Mouse (Mus musculus): ENCODE results near the gene Sass6. TPM values are rescaled to one million over a fixed set of nuclear protein-coding genes. Genes with fewer than 3 reads are reported as not detected.
A peak's percentile ranks its signal among the peaks of the same experiment; 100 is the strongest.
"Not testable (repeated sequence)": the region's sequence is repeated elsewhere in the genome, so short reads cannot be mapped to it uniquely, and the experiment has no call there.

Gene Sass6
- polyA plus RNA-seq (2014; fragmentation: Nextera tagmentation; extraction: Ambion mirVana), result 32.7 and 34.9 TPM in 2 replicates

GRCm38 (mm10) chr3:116594728-116595602 is at the start of gene Sass6:
TSS of gene Sass6 (plus strand) at chr3:116594982.
- DNase-seq (ENCODE audit: low spot score) (peak; percentile 98), ATAC-seq (ENCODE audit: low FRiP score) (peak; percentile 98)
- Histone ChIP-seq H3K4me1 (replicated peaks; ENCODE audit: control insufficient read depth, insufficient read depth, low read length) (no peaks in the 10 kb centered on the region), H3K4me3 (ENCODE audit: low read depth, low read length) (peak within 1 kb of the TSS; percentile 76), H3K9me3 (ENCODE audit: control insufficient read depth, low read length) (no peaks in the 10 kb centered on the region), H3K27ac (ENCODE audit: low read depth, low read length) (peak within 1 kb of the TSS; percentile 67; the same call in 1 of the 2 replicates), H3K9ac (ENCODE audit: low read depth, low read length) (peak within 1 kb of the TSS; percentile 82), H3K4me2 (replicated peaks; ENCODE audit: low read depth, low read length) (peak within 1 kb of the TSS; percentile 52), H3K36me3 (ENCODE audit: control insufficient read depth, insufficient read depth, low read length) (no peaks in the 10 kb centered on the region), H3K27me3 (ENCODE audit: control insufficient read depth, insufficient read depth, low read length) (no peaks in the 10 kb centered on the region)
- under 1% methylated on average over 63 of the region's 65 CpGs for WGBS

GRCm38 (mm10) chr3:116547430-116547829 is 47.4 kb upstream of the Sass6 start:
- Histone ChIP-seq H3K9me3 (ENCODE audit: control insufficient read depth, low read length) (no peaks in the 10 kb centered on the region), H3K36me3 (ENCODE audit: control insufficient read depth, insufficient read depth, low read length) (no peaks in the 10 kb centered on the region), H3K4me2 (replicated peaks; ENCODE audit: low read depth, low read length) (no peak overlapping the region), H3K27ac (ENCODE audit: low read depth, low read length) (no peak overlapping the region), H3K4me1 (replicated peaks; ENCODE audit: control insufficient read depth, insufficient read depth, low read length) (no peaks in the 10 kb centered on the region), H3K27me3 (ENCODE audit: control insufficient read depth, insufficient read depth, low read length) (no peaks in the 10 kb centered on the region), H3K9ac (ENCODE audit: low read depth, low read length) (no peak overlapping the region), H3K4me3 (ENCODE audit: low read depth, low read length) (no peak overlapping the region)
- 93% methylated on average over 5 of the region's 5 CpGs for WGBS
- ATAC-seq (ENCODE audit: low FRiP score) (no peak), DNase-seq (ENCODE audit: low spot score) (no peak)

- 96% methylated on average over 5 of the region's 5 CpGs for WGBS
- no peaks in the 10 kb centered on the region for H3K36me3 ChIP-seq (ENCODE audit: control insufficient read depth, insufficient read depth, low read length)
- ATAC-seq (ENCODE audit: low FRiP score) (no peak), DNase-seq (ENCODE audit: low spot score) (no peak)
- no peak overlapping the region for H3K4me3 ChIP-seq (ENCODE audit: low read depth, low read length)
- H3K4me1 ChIP-seq (replicated peaks; ENCODE audit: control insufficient read depth, insufficient read depth, low read length), result no peaks in the 10 kb centered on the region
- no peak overlapping the region for H3K9ac ChIP-seq (ENCODE audit: low read depth, low read length)
- no peak overlapping the region for H3K4me2 ChIP-seq (replicated peaks; ENCODE audit: low read depth, low read length)
- H3K27me3 ChIP-seq (ENCODE audit: control insufficient read depth, insufficient read depth, low read length), result no peaks in the 10 kb centered on the region
- no peak overlapping the region for H3K27ac ChIP-seq (ENCODE audit: low read depth, low read length)
- no peaks in the 10 kb centered on the region for H3K9me3 ChIP-seq (ENCODE audit: control insufficient read depth, low read length)
Observed at GRCm38 (mm10) chr3:116551362-116551761, 43.4 kb upstream of the Sass6 start.

- H3K9me3 ChIP-seq (ENCODE audit: control insufficient read depth, low read length); H3K9ac ChIP-seq (ENCODE audit: low read depth, low read length); H3K4me2 ChIP-seq (replicated peaks; ENCODE audit: low read depth, low read length): not testable (repeated sequence)
Observed at GRCm38 (mm10) chr3:116561315-116561714, 33.5 kb upstream of the Sass6 start.

GRCm38 (mm10) chr3:116562408-116563094 is 32.2 kb upstream of the Sass6 start, which contains the start of gene Lrrc39:
TSS of gene Lrrc39 (plus strand) at chr3:116562973.
- Histone ChIP-seq H3K9ac (ENCODE audit: low read depth, low read length) (no peak within 1 kb of the TSS), H3K4me3 (ENCODE audit: low read depth, low read length) (no peak within 1 kb of the TSS), H3K27ac (ENCODE audit: low read depth, low read length) (no peak within 1 kb of the TSS), H3K36me3 (ENCODE audit: control insufficient read depth, insufficient read depth, low read length) (no peaks in the 10 kb centered on the region), H3K4me1 (replicated peaks; ENCODE audit: control insufficient read depth, insufficient read depth, low read length) (no peaks in the 10 kb centered on the region), H3K27me3 (ENCODE audit: control insufficient read depth, insufficient read depth, low read length) (no peaks in the 10 kb centered on the region), H3K9me3 (ENCODE audit: control insufficient read depth, low read length) (no peaks in the 10 kb centered on the region), H3K4me2 (replicated peaks; ENCODE audit: low read depth, low read length) (no peak within 1 kb of the TSS)
- DNase-seq (ENCODE audit: low spot score), result no peak
- no peak for ATAC-seq (ENCODE audit: low FRiP score)
- WGBS, result 87% methylated on average over 7 of the region's 7 CpGs

More at GRCm38 (mm10) chr3:116561315-116561714, 33.5 kb upstream of the Sass6 start:
- DNase-seq (ENCODE audit: low spot score); H3K36me3 ChIP-seq (ENCODE audit: control insufficient read depth, insufficient read depth, low read length); H3K4me1 ChIP-seq (replicated peaks; ENCODE audit: control insufficient read depth, insufficient read depth, low read length); H3K4me3 ChIP-seq (ENCODE audit: low read depth, low read length); H3K27ac ChIP-seq (ENCODE audit: low read depth, low read length); ATAC-seq (ENCODE audit: low FRiP score); H3K27me3 ChIP-seq (ENCODE audit: control insufficient read depth, insufficient read depth, low read length): not testable (repeated sequence)
- WGBS, result 93% methylated on average over 13 of the region's 14 CpGs

GRCm38 (mm10) chr3:116563095-116563492 is 31.7 kb upstream of the Sass6 start:
- H3K36me3 ChIP-seq (ENCODE audit: control insufficient read depth, insufficient read depth, low read length), result no peaks in the 10 kb centered on the region
- H3K27me3 ChIP-seq (ENCODE audit: control insufficient read depth, insufficient read depth, low read length), result no peaks in the 10 kb centered on the region
- H3K4me3 ChIP-seq (ENCODE audit: low read depth, low read length), result no peak overlapping the region
- no peaks in the 10 kb centered on the region for H3K9me3 ChIP-seq (ENCODE audit: control insufficient read depth, low read length)
- ATAC-seq (ENCODE audit: low FRiP score) (no peak), DNase-seq (ENCODE audit: low spot score) (no peak)
- 89% methylated on average over 7 of the region's 7 CpGs for WGBS
- H3K4me1 ChIP-seq (replicated peaks; ENCODE audit: control insufficient read depth, insufficient read depth, low read length), result no peaks in the 10 kb centered on the region
- no peak overlapping the region for H3K9ac ChIP-seq (ENCODE audit: low read depth, low read length)
- H3K4me2 ChIP-seq (replicated peaks; ENCODE audit: low read depth, low read length), result no peak overlapping the region
- H3K27ac ChIP-seq (ENCODE audit: low read depth, low read length), result no peak overlapping the region

- Histone ChIP-seq H3K9ac (ENCODE audit: low read depth, low read length) (no peak overlapping the region), H3K27ac (ENCODE audit: low read depth, low read length) (no peak overlapping the region), H3K9me3 (ENCODE audit: control insufficient read depth, low read length) (no peaks in the 10 kb centered on the region), H3K36me3 (ENCODE audit: control insufficient read depth, insufficient read depth, low read length) (no peaks in the 10 kb centered on the region), H3K4me3 (ENCODE audit: low read depth, low read length) (no peak overlapping the region), H3K4me1 (replicated peaks; ENCODE audit: control insufficient read depth, insufficient read depth, low read length) (no peaks in the 10 kb centered on the region), H3K27me3 (ENCODE audit: control insufficient read depth, insufficient read depth, low read length) (no peaks in the 10 kb centered on the region), H3K4me2 (replicated peaks; ENCODE audit: low read depth, low read length) (no peak overlapping the region)
- ATAC-seq (ENCODE audit: low FRiP score) (no peak), DNase-seq (ENCODE audit: low spot score) (no peak)
- WGBS, result 84% methylated on average over 2 of the region's 2 CpGs
Observed at GRCm38 (mm10) chr3:116570628-116571027, 24.2 kb upstream of the Sass6 start.

- Histone ChIP-seq H3K27me3 (ENCODE audit: control insufficient read depth, insufficient read depth, low read length) (no peaks in the 10 kb centered on the region), H3K4me3 (ENCODE audit: low read depth, low read length) (no peak overlapping the region), H3K36me3 (ENCODE audit: control insufficient read depth, insufficient read depth, low read length) (no peaks in the 10 kb centered on the region; the same call in 1 of the 2 replicates), H3K4me1 (replicated peaks; ENCODE audit: control insufficient read depth, insufficient read depth, low read length) (no peaks in the 10 kb centered on the region), H3K4me2 (replicated peaks; ENCODE audit: low read depth, low read length) (no peak overlapping the region), H3K27ac (ENCODE audit: low read depth, low read length) (no peak overlapping the region), H3K9ac (ENCODE audit: low read depth, low read length) (no peak overlapping the region), H3K9me3 (ENCODE audit: control insufficient read depth, low read length) (no peaks in the 10 kb centered on the region)
- WGBS, result 80% methylated on average over 3 of the region's 3 CpGs
- DNase-seq (ENCODE audit: low spot score) (no peak), ATAC-seq (ENCODE audit: low FRiP score) (no peak)
Observed at GRCm38 (mm10) chr3:116577286-116577685, 17.5 kb upstream of the Sass6 start.

All from hindbrain, embryonic 11.5 days (tissue).